In the genomic region with DNA sequence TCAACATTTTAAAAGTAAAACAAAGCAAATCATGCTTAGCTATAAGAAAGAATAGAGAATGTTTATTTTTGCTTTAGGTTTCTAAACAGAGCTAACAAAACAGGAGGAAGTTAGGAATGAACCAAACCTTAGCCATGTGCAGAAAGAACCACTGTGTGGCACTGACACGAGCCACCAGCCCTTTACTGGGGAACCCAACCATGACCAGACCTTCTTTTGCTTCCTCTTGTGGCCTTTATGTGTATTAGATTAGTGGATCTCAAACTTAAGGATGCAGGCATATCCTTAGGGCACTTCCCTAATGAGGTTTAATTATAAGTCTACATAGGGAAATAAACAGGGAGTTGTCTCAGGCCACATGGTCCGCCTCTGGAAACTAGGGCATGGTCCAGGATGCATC, we compare ENCODE assay signal across 18 mouse cellular contexts.
"Had no signal": no experiment of that assay in that cellular context is flagged by ENCODE, and none has a peak within 500 bp of the region (broad histone marks: within the 10 kb centered on the region; RNA-seq: fewer than 3 reads in every experiment).

No protein-coding gene starts in this region.

- H3K36me3 ChIP-seq: intestine, embryonic 15.5 days; kidney, embryonic 15.5 days; lung, embryonic 15.5 days; stomach, embryonic 15.5 days had no signal

- H3K9me3 ChIP-seq: intestine, embryonic 15.5 days; kidney, embryonic 15.5 days; lung, embryonic 15.5 days; stomach, embryonic 15.5 days had no signal

- H3K27me3 ChIP-seq: intestine, embryonic 15.5 days; kidney, embryonic 15.5 days; lung, embryonic 15.5 days; stomach, embryonic 15.5 days had no signal

- ATAC-seq: intestine, embryonic 15.5 days had no signal

- DNase-seq: kidney, adult 11 months; kidney, adult 8-10 months; kidney, postnatal 10 days; kidney, postnatal 36 days; lung, adult 18-20 months; midbrain, embryonic 14.5 days; right cerebral cortex, adult 18-20 months; right cerebral cortex, postnatal 25 days; spleen, adult 18-20 months; thymus, postnatal 25 days had no signal

- H3K27ac ChIP-seq: intestine, embryonic 15.5 days; kidney, embryonic 15.5 days; left cerebral cortex, adult 2 months; liver, embryonic 14.5 days; lung, embryonic 15.5 days; macrophage; stomach, embryonic 15.5 days had no signal

- H3K4me1 ChIP-seq: intestine, embryonic 15.5 days; kidney, embryonic 15.5 days; lung, embryonic 15.5 days; stomach, embryonic 15.5 days had no signal

- H3K9ac ChIP-seq: intestine, embryonic 15.5 days; kidney, embryonic 15.5 days; liver, embryonic 14.5 days; lung, embryonic 15.5 days; stomach, embryonic 15.5 days had no signal

- H3K4me2 ChIP-seq: intestine, embryonic 15.5 days; kidney, embryonic 15.5 days; lung, embryonic 15.5 days; midbrain, embryonic 11.5 days; stomach, embryonic 15.5 days had no signal

- H3K4me3 ChIP-seq: intestine, embryonic 15.5 days; kidney, embryonic 15.5 days; left cerebral cortex, adult 2 months; lung, embryonic 15.5 days; stomach, embryonic 15.5 days had no signal
